Mouse (Mus musculus) ES-E14 (cell line): ENCODE data around the gene Mndal. TPM values are rescaled to one million over a fixed set of nuclear protein-coding genes. Genes with fewer than 3 reads are reported as not detected.
"Not testable (repeated sequence)": the region's sequence is repeated elsewhere in the genome, so short reads cannot be mapped to it uniquely, and the experiment has no call there.

Source experiments
- DNase-seq: peaks from one replicate; pipeline ENCODE4 v3.0.0-alpha.2; 2013; ENCODE audit warnings: low read depth, low spot score
- H3K27ac ChIP-seq: 2 replicates; pipeline ENCODE4 v1.5.1; 2012; ENCODE audit warnings: low read depth, mild to moderate bottlenecking, low read length, moderate library complexity, mixed read lengths; ENCODE audit not compliant: poor library complexity, insufficient read depth, severe bottlenecking
- H3K36me3 ChIP-seq: 2 replicates; pipeline ENCODE4 v1.6.1; 2012; ENCODE audit warnings: mild to moderate bottlenecking, low read length, moderate library complexity, mixed read lengths; ENCODE audit not compliant: control insufficient read depth, poor library complexity, insufficient read depth, severe bottlenecking
- H3K4me1 ChIP-seq, 2 experiments: fragments of 150-350 bp in 1 of 2; sonication (generic) in 1 of 2; 2 replicates each; pipeline ENCODE4 v1.6.1; 2012; ENCODE audit warnings: low read length in 2 of 2, mild to moderate bottlenecking in 1 of 2, mixed read lengths in 1 of 2; ENCODE audit not compliant: control insufficient read depth in 2 of 2, insufficient read depth in 2 of 2, poor library complexity in 1 of 2
- H3K4me3 ChIP-seq, 2 experiments: fragments of 150-350 bp in 1 of 2; sonication (generic) in 1 of 2; 2 replicates each; pipeline ENCODE4 v1.5.1; 2012; ENCODE audit warnings: low read length in 2 of 2, low read depth in 1 of 2, mild to moderate bottlenecking in 1 of 2, mixed read lengths in 1 of 2; ENCODE audit not compliant: insufficient read depth in 1 of 2, poor library complexity in 1 of 2, severe bottlenecking in 1 of 2
- H3K9ac ChIP-seq: 2 replicates; pipeline ENCODE4 v1.6.1; 2012; ENCODE audit warnings: low read depth, mild to moderate bottlenecking, low read length, mixed read lengths; ENCODE audit not compliant: poor library complexity, insufficient read depth, severe bottlenecking
- H3K9me3 ChIP-seq: fragments of 150-350 bp; sonication (generic); 2 replicates; pipeline ENCODE4 v1.6.1; 2012; ENCODE audit warnings: low read depth, mild to moderate bottlenecking, low read length; ENCODE audit not compliant: control insufficient read depth, insufficient read depth
- CHD2 ChIP-seq: IDR thresholded peaks from 2 replicates; pipeline ENCODE4 v1.6.1; 2014; ENCODE audit warnings: mild to moderate bottlenecking, low read depth, low read length, inconsistent platforms
- HCFC1 ChIP-seq: IDR thresholded peaks from 2 replicates; pipeline ENCODE4 v1.6.1; 2012; ENCODE audit warnings: low read length, inconsistent platforms, borderline replicate concordance; ENCODE audit not compliant: insufficient read depth
- MAFK ChIP-seq: IDR thresholded peaks from 2 replicates; pipeline ENCODE4 v1.6.1; 2014; ENCODE audit warnings: mild to moderate bottlenecking, low read depth, low read length, inconsistent platforms; ENCODE audit not compliant: insufficient read depth
- ZC3H11A ChIP-seq: IDR thresholded peaks from 2 replicates; pipeline ENCODE4 v1.6.1; 2012; ENCODE audit warnings: low read depth, mild to moderate bottlenecking, inconsistent platforms, low read length, borderline replicate concordance
- ZNF384 ChIP-seq: IDR thresholded peaks from 2 replicates; pipeline ENCODE4 v1.6.1; 2012; ENCODE audit warnings: low read depth, low read length, inconsistent platforms
- in situ Hi-C, 2 experiments: fragments of 600-800 bp; cut with MboI; formaldehyde crosslinking; loops; one replicate each; pipeline ENCODE4 v1.15.1; 2025; ENCODE audit warnings: low sequenced_read_pairs in 2 of 2, inconsistent platforms in 1 of 2; ENCODE audit not compliant: unreplicated experiment in 2 of 2
- total RNA-seq: library from RNA; depleted of rRNA; stranded (reverse); fragments of 300-350 nt; gene quantifications from 2 replicates; pipeline ENCODE4 v1.2.3, GENCODE M21; 2012

The Mndal gene
- total RNA-seq, 1 experiment: 0.40 TPM

GRCm38 (mm10) chr1:173914559-173914958 is 27.7 kb downstream of the Mndal start:
- Histone ChIP-seq H3K36me3 (no peaks in the 10 kb centered on the region), H3K27ac (no peak overlapping the region), H3K9ac (no peak overlapping the region), H3K9me3 (no peaks in the 10 kb centered on the region), H3K4me3 (no peak overlapping the region), H3K4me1 (no peaks in the 10 kb centered on the region)
- DNase-seq: no peak
- TF ChIP-seq ZC3H11A: no peak
- no peak for TF ChIP-seq MAFK
- TF ChIP-seq HCFC1: no peak
- no peak for TF ChIP-seq CHD2
- TF ChIP-seq ZNF384: no peak
- in situ Hi-C loops: loop anchor here (5.0 to 10.0 kb wide), 2 partner anchors 150 to 167 kb away; partner anchors contain the start of gene Ifi204 (in 1 of the 2)

GRCm38 (mm10) chr1:173913256-173913791 is 29.0 kb downstream of the Mndal start:
- H3K27ac ChIP-seq, H3K9ac ChIP-seq, H3K36me3 ChIP-seq, H3K4me3 ChIP-seq, DNase-seq, H3K9me3 ChIP-seq, H3K4me1 ChIP-seq: not testable (repeated sequence)
- in situ Hi-C loops: loop anchor here (5.0 to 10.0 kb wide), 2 partner anchors 149 to 166 kb away; partner anchors contain the start of gene Ifi204 (in 1 of the 2)

GRCm38 (mm10) chr1:173912548-173913255 is 29.6 kb downstream of the Mndal start, which contains the start of gene Ifi211:
Ifi211 (minus strand) TSS chr1:173913046.
- H3K4me3 ChIP-seq, DNase-seq, H3K27ac ChIP-seq, H3K4me1 ChIP-seq, H3K9me3 ChIP-seq, H3K36me3 ChIP-seq, H3K9ac ChIP-seq: not testable (repeated sequence)
- in situ Hi-C loops: loop anchor here (5.0 to 10.0 kb wide), 2 partner anchors 148 to 165 kb away; partner anchors contain the start of gene Ifi204 (in 1 of the 2)

GRCm38 (mm10) chr1:173911808-173912464 is 30.4 kb downstream of the Mndal start:
- Histone ChIP-seq H3K9ac (no peak overlapping the region), H3K4me3 (no peak overlapping the region), H3K4me1 (no peaks in the 10 kb centered on the region), H3K36me3 (no peaks in the 10 kb centered on the region), H3K27ac (no peak overlapping the region), H3K9me3 (no peaks in the 10 kb centered on the region)
- DNase-seq: no peak
- TF ChIP-seq HCFC1: no peak
- no peak for TF ChIP-seq ZNF384
- in situ Hi-C loops: loop anchor here (5.0 to 10.0 kb wide), 2 partner anchors 147 to 165 kb away; partner anchors contain the start of gene Ifi204 (in 1 of the 2)

DNA sequence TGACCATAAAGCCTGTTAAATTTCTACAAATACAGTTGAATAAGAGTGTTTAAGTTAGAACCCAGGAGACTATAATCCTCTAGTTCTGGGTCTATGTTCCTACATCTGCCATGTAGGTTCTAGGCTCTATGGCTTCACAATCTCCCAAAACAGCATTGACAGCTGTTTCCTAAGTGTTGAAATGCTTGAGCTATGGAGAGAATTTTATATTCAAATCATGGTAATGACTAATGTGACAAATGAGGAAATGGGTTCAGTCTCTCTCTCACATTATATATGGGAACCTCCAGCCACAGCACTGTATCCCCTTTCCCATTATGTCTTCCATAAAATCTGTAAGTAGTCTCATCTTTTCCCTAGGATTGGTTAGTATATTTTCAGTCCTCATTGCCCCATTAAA is 33.9 kb downstream of the Mndal start:
- H3K4me3 ChIP-seq, DNase-seq, in situ Hi-C loops: not testable (repeated sequence)

DNA sequence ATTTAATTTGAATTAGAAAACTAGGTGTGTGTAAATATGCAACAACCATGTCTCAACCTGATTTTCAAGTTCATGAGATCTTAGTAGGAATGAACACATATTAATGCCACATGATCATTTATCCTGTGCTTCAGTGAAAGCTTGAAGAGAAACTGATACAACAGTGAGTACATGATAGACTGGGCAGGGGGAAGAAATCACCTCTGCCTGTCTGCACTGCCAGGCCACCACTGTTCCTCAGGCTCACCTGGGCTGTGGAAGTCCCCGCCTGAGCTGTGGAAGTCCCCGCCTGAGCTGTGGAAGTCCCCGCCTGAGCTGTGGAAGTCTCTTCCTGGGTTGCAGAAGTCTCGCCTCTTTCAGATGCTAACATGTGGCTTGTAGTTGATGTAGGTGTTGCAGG is 36.4 kb downstream of the Mndal start:
- H3K9ac ChIP-seq, H3K4me1 ChIP-seq, H3K4me3 ChIP-seq, H3K9me3 ChIP-seq, in situ Hi-C loops, H3K27ac ChIP-seq, H3K36me3 ChIP-seq, DNase-seq: not testable (repeated sequence)

More for the DNA sequence above, 33.9 kb downstream of the Mndal start:
- not testable (repeated sequence) for H3K4me1 ChIP-seq, H3K9ac ChIP-seq, H3K27ac ChIP-seq, H3K36me3 ChIP-seq, H3K9me3 ChIP-seq

GRCm38 (mm10) chr1:173889741-173890140 is 52.5 kb downstream of the Mndal start:
- H3K4me3 ChIP-seq, in situ Hi-C loops, DNase-seq, H3K36me3 ChIP-seq, H3K9ac ChIP-seq, H3K4me1 ChIP-seq, H3K27ac ChIP-seq, H3K9me3 ChIP-seq: not testable (repeated sequence)
